Mouse (Mus musculus) NIH3T3 (cell line): Measurements from ENCODE around the gene Tmem182.
A peak's percentile ranks its signal among the peaks of the same experiment; 100 is the strongest.

Experiments used
- DNase-seq: peaks from one replicate; pipeline ENCODE4 v3.0.0-alpha.2; 2012; ENCODE audit warnings: low read depth

Tmem182 gene

DNA sequence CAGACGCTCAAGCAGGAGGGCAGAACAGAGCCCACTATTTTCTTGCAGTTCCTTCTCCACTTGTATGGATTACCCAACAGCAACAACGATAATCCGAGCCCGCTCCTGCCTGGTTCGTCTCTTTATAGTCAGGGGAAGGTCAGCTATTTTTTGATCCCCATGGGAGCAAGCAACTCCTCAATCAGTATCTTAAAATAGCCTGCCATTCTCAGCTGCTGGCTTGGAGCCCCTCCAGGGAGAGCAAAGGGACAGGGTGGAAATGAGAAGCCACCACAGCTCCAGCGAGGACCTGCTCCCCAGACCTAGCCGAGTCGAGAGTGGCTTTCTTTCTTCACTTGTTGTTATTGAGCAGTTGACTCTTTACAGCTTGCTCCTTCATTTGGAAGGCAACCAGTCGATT, at the start of gene Tmem182:
Gene Tmem182, plus strand, starts transcription at position 251 of the 400 bp plus-strand sequence.
- no peak for DNase-seq

DNA sequence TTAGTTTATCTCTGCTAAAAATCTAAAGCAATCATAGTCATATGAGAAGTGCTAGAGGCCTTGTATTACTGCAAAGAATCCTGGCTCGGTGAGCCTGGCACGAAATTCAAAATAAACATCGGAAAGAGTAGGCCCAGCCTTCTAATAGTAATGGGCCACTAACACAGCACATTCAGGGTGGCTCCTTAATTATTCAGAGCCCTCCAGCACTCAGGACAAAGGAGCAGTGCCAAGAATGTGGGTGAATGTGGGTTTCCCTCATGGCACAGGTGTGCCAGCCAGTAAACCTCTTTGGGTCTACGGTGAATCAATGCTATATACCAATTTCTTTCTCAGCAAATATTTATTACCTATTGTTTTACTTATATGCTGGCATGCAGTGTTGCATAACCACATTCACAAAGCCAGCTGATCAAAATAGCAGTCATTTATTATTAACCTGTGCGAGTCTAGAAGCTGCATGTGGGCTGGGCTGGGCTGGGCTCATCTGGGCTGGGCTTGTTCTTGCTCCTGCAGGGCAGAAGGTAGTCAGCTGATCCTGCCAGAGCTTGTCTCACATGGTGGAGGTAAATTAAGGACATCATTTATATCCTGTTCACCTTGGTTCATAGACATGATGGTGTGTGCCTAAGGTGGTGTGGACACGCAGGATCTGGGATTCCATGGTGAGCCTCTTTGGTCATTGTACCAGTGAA, 45.5 kb upstream of the Tmem182 start:
- DNase-seq: no peak

DNA sequence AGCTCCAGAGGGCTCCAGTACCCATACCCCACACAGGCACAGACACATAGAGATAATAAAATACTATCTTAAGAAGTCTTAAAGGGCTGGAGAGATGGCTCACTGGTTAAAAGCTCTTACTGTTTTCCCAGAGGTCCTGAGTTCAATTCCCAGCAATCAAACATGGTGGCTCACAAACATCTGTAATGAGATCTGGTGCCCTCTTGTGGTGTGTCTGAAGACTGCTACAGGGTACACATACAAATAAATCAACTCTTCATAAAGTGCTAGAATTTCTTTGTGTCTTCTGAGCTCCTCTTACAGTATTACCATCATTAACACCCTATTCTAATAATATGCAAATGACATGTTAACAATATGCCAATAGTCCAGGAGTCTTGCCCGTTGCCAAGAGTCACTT, 41.4 kb upstream of the Tmem182 start:
- DNase-seq: no peak

DNA sequence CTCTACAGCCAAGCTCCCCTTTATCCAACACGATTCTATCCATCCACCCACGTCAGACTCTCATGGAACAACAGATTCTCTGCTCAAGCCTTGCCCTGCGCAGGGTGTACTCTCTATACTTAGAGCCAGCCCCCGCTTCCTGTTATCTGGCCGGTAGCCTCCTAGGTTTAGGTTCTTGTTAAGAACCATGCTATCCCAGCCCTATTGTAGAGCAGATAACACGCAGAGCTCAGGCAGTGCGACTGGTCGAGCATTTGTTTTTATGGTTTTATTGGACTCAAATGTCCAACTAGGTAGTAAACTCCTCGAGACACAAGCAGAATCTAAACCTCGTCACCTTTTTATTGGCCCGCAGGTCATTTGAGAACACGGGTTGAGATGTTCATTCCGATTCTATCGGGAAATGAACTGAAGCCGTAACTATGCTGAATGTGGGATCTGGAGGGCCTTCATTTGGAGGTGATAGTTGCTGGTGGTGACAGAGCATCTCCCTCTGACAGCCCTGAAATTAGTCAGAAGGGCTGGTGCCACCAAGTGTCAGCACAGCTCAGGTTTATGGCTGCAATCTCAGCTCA, 40.6 kb upstream of the Tmem182 start:
- DNase-seq: no peak

DNA sequence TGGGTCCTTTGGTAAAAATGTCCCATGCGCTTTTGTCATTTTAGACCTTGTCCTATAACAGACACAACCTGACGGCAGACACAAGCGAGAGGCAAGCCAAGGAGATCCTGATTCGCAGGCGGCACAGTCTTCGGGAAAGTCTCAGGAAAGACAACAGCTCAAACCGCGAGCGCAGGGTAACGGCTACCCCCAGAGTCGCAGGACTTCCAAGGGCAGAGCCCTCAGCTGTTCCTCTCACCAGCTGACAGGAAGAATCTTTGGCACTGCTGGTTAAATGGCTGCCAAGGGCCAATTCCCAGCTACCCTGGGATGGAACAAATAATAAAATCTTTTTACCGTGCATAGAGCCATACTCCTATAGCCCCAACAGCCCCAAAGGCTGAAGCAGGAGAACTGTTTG, 39.9 kb upstream of the Tmem182 start:
- DNase-seq: no peak

DNA sequence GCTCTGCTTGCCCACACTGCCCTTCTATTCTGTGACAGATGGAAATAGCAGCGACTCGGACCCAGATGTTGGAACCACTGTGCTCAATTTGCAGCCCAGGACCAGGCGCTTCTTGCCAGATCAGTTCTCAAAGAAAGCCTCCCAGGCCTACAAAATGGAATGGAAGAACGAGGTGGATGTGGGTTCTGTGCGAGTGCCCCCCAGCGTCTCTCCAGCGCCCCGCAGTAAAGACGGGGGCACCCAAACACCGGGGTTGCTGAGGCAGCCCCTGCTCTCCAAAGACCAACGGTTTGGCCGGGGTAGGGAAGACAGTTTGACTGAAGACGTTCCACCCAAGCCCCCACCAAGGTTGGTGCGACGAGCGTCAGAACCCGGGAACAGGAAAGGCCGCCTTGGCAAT, 37.8 kb upstream of the Tmem182 start:
- DNase-seq: no peak

DNA sequence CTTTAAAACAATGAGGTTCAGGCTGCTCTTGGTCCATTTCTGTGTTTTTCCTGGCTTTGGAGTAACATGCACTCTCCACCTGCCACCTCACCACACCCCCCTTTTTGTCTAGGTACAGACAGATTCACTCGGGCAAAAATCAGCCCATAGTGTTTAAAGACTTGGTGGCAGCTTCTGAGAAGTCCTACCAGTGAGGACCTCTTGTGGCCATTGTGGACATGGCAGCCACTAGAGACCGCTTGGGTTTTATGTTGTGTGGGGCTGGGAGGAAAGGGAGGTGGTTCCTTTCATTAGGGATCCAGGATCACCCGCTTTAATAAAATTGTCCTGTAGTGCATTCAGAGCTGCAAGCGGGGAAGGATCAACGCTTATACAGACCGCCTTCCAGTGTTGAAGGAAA, 36.8 kb upstream of the Tmem182 start:
- peak; percentile 46 for DNase-seq

DNA sequence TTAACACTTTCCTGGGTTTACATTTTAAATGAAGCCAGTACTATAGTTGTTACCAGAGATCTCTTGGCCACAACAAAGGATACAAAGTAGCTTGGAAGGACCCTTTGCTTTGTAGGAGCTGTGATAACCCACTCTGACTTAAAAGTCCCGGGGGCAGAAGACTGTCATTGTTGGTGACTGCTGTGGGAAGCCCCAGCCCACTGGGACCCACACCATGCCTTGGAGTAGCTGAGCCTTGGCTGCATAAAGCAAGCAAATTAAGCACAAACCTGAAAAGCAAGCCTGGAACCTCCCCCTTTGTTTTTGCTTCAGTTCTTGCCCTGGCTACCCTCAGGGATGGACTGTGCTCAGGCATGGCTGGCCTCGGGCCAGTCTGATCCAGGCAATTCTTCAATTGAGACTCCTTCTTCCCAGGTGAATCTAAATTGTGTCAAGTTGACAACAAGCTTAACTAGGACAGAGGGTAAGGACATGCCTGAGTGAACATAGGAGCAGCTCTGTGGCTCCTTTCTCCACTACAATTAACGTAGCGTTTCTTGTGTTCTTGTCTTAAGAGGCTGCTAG, 36.0 kb upstream of the Tmem182 start:
- no peak for DNase-seq

DNA sequence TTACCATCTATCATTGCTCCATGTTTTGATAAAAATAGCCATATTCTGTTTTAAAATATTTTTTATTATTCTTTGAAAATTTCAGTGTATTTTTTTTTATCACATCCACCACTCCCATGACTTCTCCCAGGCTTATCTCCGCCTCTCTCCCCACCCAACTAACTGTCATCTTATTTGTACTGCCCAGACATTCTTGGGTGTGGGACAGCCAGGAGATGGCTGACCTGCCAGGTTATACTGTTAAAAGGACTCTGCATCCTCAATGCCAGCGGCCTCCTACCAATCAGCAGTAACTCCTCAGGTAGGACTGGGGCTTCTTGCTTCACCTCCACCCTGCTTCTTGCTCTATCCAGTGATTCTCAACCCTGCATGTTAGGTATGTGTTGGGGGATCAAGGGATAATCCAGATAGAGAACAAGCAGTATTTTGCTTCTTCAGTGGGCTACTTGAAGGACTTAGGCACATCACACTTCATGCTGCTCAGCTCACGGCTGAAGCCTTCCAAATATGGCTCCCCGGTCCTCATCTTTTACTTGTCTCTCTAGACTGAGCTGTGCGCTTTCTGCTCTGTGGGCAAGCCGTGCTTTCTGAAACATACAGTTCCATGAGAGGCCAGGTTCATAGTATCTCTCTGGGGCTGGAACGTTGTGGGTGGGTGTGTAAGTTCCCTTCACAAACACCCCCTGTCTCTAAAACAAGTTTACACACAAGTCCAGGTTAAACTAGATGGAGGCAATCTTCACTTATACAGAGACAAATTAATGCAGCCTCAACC, 34.0 kb upstream of the Tmem182 start:
- DNase-seq: no peak

DNA sequence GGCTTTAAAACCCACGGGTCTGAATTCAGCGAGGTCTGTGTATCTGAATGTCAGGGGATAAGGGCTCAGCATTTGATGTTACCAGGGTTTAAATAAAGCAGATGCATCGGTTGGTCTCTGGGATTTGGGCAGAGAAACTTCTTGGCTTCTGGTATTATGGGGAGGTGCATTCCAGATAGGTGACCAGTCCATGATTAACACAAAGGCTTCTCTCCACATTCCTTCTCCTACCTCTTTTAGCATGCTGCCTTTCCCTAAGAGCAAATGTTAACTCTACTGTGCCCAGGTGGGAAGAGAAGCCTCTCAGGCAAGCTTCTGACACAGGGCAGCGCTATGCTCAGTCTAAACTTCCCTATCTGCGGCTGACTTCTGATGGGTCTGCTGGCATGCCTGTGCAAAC, 32.2 kb upstream of the Tmem182 start:
- peak; percentile 32 for DNase-seq

DNA sequence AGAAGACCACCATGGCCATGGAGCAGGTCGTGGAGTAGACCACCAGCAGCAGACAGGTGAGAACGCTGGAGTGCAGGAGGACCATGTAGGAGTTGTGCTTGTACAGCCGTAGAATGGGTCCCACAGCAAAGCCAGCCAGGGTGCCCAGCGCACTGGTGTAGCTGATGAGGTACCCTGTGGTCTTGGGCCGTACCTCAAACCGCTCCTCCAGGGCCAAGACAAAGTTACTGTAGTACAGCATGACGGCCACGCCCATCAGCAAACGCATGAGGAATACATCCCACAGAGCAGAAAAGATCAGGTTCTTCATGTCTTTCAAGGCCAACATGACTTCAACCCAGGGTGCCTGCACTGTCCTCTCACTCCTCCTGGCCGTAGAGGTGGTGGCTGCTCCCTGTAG, 31.4 kb upstream of the Tmem182 start:
- DNase-seq: no peak

DNA sequence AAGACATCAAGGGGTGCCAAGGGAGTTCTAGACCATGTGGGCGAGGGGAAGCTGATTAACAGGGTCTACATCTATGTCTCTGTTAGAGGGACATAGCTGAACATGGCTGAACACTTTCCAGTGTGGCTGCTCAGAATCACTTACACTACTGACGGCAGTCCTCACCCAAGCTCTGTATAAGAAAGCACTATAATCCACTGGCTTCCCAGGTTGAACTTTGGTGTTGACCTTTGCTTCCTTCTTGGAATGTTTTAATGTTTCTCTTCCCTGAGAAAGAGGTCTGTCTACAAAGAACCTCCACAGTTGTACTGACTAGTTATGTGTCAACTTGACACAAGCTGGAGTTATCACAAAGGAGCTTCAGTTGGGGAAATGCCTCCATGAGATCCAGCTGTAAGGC, 29.3 kb upstream of the Tmem182 start:
- no peak for DNase-seq

DNA sequence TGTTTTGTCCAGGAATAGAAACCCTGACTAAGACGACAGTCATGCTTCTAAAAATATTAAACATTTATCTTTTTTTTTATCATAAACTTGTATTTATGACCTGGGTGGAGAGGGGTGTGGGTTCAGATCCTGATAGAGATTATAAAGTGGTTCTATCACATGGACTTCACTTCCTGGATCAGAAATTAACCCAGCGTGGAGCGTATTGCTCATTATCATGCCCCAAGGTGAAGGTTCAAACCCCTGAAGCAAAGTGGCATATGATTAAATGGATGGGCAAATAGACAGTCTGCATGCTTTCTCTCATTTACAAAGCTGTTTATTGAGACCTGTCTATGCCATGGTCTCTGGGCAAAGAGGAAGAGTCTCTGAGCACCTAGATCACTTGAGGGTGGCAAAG, 28.6 kb upstream of the Tmem182 start:
- DNase-seq: no peak

DNA sequence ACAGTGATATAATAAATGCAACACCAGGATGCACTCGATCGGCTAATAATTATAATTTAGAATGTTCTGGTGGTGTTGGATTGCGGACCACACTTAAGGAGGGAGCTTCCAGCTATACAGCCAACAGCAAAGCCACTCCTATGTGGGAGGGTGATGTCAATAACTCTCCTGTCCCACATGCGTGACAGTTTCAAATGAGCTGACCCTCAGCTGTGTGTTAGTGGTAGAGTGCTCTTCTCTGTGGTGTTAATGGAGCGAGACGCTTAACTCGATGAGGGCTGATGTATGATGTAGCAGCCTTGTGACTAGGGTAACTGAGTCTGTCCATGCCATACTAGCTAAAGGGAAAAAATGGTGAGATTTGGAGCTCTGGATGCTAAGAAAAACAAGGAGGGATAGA, 22.0 kb upstream of the Tmem182 start:
- no peak for DNase-seq

DNA sequence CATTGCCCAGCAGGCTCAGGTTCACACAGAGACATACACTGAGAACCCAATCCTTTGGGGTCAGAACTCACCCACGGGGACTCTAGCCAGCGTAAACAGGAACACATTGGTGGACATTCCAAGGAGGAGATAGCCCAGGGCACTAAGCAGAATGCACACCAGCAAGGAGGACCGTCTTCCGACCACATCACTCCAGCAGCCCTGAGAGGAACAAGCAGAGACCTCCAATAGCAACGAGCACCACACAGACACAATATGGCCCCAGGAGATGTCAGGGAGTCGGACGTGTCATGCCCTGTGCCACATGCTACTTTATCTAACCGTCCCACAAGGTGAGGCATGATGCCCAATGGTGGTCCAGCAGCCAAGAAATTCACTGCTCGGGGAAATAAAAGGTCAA, 21.1 kb upstream of the Tmem182 start:
- DNase-seq: no peak

DNA sequence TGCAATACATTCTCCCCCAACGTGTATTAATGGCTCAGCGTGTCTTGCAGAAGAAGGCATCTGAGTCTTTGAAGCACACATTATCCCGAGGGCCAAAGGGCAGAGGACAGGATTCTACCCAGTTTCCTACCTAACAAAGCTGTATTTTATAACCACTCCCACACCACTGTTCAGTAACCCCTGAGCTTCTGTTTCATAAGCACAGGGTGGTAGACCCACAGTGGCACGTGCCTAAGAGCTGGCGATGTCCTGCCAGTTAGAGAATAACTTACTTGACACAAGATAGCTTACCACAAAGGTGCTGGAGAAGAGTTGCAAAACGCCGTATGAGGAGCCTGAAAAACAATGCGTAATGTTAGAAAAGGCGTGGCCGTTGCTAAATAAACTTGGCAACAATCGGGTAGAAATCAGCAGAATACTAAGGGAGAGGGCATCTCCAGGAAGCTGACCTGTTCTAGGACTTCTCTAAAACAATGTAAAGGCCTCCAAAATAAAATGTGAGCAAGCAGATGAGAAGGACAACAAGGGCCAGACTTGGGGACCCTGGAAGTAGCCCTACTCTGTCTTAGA, 19.4 kb upstream of the Tmem182 start:
- DNase-seq: no peak

DNA sequence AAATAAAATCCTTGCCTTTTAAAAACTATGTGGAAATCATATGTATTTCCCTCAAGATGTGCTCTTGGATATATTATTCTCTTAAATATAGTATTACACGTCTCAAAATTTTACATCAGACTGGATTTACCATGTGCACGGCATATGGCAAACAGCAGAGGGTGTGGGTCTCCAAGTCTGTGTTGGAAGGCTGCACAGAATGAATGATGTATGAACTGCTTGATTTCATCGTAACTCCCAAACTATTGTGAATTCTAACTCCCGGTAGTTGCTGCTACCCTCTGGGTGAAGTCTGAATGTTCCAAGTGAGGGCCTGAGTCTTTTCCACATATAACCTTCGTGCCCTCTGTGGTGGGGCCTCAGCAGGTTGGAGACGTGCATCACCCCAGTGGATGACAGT, 16.4 kb upstream of the Tmem182 start:
- peak; percentile 27 for DNase-seq

DNA sequence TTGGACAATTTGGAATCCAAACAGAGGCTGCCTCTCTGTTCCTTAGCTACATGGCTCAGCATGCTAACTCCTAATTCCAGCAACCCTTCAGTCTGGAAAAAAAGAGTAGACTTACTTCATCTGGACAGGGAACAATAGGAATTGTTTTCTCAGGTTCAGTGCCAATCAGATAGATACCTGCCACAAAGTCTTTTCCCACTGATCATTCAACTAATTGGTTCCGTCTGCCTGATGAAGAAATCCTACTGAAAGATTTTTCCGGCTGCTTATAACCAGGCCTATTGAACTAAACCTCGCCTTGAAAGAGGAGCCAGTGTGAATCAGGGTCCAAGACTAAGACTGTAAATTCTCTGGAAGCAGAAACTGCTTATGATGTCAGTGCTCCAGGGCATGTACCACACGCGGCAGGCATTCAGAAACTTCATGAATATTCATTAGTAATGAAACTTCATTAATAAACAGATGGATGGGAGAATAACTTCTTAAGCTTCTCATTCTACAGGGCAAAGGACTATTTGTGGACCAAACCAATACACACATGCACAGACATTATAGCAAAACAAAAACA, 15.7 kb upstream of the Tmem182 start:
- DNase-seq: peak; percentile 82

DNA sequence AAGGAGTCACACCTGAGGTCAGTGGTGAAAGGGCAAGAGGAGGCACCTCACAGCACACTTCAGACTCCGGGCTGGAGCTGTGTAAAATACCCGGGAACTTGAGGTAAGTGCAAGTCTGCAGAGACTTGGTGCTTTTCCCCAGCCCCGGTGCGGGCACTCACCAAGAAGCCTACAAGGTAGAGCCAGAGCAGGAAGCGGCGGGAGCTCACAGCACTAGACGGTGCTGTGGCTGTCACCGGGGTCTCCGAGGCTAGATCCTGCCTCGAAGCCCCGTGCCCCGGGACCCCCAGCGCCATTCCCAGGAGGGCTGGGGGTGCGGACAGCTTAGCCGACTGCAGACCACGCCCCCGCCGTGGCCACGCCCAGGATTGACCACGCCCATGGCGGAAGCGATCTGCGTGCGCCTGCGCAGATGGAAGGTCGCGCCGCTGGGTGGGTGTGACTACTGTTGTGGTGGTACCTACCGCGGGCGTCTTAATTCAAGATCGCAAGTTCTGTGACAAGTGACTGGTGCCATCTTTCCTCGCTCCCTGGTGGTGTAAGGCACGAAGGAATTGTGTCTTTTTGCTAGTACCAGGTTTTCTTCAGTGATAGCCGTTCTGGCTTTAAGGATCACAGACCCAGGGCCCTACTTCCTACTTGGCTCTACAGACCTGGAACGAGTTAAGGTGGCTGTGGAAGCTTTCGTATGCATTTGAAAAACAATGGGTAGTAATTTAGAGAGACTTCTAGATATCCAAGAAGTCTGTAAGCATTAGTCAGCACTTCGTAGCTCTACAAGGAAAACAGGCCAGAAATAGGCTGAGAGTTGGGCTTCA, 14.9 kb upstream of the Tmem182 start, which contains the start of gene Mfsd9:
Gene Mfsd9, minus strand, starts transcription at position 364 of the 818 bp plus-strand sequence.
- peak; percentile 95 for DNase-seq

DNA sequence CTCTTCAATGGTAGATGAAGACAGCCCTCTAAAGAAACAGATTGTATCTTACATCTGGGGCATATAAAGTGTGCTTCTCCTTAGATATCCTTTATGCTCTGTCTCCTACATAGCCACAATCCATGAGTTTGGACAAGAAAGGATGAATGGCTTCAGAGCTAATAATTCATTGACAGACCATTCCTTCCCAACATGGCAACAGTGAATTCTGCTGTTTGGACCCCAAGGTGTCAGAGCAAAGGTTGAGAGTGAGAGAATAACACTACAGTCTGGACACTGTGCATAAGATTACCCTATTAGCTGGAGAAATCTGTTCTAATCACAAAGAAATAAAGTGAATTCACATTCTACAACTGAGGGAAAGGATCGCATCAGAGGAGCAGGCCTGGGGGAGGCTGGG, 9.9 kb upstream of the Tmem182 start:
- DNase-seq: no peak

DNA sequence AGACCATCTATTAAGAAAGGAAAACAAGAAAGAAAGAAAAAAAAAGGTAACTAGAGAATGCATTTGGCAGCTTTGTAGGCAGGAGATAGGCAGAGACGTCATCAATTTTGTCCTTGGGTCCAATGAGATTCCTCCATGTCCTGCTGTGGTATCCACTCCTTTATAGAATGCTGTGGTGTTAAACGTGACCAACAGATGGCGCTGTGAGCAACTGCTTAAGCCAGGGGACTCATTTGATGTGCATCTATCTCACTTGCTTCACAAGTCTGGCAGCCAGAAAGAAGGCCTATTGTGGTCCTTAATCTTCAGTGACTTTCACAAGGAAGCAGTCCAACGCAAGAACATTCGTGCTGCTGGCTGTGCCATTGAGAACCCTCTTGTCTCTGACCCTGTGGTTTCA, 8.1 kb upstream of the Tmem182 start:
- peak; percentile 89 for DNase-seq
